Mouse (Mus musculus) kidney, adult 18-20 months (tissue): ENCODE data around the gene Ccdc88c.

Experiments used
- DNase-seq: peaks from one replicate; pipeline ENCODE4 v3.0.0; 2021

Ccdc88c gene

DNA sequence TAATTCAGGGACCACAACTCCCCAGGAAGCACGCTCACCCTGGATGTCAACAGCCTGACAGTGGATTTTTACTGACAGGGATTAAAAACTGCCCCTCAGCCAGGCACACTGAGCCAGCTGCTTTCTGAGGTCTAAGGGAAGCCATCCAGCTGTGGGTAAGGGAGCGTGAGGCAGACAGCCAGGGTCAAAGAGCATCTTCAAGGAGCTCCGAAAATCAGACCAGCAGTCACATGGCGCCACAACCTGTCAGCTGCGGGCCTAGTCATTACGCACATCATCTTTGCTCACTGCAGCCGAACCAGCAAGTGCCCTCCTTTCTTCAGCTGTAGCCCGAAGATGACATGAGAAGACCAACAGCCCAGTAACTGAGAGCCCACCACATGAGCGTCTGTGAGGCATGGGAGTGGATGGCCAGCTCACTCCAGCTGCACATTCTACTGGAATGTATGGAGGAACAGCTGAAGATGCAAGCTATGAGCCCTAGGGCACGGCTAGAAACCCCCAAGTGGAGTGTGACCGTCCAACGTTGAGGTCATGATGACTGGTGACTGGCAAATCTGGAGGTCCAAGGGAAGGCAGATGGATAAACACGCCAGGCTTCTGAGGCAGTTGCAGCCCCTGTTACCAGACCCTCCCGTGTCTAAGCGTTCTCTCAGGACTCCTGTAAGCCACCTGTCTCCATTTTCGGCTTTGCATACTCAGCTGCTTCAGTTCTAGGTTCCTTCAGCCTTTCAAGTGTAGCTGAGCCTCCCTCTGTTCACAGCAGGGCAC lies 33.1 kb downstream of the Ccdc88c start:
- peak; percentile 59 for DNase-seq

DNA sequence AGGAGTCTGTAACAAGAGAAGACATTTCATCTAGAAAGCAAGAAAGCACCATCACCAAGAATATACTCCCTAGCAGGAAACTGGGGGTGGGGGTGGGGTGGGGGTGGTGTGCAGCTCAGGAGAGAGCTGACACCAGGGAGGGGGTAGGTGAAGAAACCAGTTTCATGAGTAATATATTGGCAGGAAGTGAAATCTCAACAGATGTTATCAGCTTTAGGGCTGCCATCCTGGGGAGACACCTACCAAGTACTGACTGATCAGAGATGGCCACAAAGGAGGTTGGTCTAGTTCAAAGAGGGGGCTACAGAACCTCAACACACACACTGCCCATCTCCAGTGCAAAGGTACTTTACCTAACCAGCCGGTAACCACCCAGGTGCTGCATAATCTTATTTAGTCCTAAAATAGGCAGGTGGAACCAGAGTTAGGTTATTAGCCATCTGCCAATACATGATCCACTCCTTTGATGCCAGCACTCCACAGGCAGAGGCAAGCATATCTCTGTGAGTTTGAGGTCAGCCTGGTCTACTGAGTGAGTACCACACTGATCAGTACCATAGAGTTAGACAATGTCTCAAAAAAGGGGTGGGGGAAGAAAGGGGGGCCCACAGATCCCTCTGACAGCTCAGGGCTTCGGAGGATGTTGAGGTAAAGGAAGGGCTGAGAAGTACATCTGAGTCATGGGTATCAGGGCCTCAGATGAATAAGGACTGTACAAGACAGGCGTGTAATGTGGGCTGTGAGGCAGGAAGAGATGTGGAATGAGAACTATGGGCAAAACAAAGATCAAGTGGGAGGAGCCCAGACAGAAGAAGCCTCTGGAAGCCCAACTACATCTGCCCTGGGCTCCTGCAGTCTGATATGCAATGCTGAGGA lies 34.5 kb downstream of the Ccdc88c start:
- no peak for DNase-seq

DNA sequence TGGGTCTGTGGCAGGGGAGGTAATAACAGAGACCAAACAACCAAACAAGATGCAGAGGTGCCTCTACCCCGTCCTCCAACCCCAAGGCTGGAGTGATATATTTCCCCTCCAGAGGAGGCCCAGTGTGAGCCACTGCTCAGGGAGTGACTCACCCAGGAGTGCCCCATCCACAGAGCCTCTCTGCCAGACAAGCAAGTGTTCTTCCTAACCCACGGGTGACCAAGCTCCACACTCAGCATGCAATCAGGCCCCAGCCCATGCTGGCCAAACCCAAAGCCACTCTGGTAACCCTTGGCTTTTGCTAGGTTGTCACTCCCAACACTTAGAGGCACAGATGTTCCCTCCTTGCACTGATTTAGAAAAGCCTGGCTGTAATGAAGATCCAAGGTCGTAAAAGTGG lies 35.7 kb downstream of the Ccdc88c start:
- no peak for DNase-seq

DNA sequence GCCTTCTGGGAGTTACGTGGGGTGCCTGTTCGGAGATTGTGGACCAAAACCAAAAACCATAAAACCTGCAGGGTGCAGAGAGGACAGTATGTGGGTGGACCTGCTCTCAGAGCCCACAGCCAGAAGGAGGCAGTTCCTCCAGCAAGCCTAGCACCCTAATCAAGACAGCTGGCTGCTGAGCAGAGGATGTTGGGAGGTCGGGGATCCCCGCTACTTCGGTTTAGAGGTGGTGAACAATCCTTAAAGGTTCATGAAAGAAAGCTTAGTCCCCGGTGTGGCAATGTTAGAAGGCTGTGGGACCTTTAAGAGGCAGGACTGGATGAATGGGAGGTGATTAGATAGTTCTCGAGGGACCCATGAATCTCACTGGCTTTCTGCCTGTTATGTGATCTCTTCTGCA lies 36.4 kb downstream of the Ccdc88c start:
- no peak for DNase-seq

DNA sequence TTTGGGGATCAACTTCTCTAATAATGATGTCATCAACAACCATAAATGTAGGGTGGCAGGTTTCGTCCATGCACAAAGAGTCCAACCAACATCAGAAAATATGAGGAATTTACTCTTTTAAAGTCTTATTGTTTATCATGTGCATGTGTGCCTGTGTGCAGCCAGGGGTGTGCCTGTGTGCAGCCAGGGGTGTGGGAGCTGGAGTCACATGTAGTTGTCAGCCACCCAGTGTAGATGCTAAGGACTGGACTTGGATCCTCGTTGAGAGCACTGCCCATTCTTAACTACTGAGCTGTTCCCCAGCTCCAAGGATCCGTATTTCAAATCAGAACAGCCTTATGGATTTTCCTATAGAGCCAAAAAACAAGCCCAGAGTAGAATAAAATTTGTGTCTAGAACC lies 37.7 kb downstream of the Ccdc88c start:
- no peak for DNase-seq

DNA sequence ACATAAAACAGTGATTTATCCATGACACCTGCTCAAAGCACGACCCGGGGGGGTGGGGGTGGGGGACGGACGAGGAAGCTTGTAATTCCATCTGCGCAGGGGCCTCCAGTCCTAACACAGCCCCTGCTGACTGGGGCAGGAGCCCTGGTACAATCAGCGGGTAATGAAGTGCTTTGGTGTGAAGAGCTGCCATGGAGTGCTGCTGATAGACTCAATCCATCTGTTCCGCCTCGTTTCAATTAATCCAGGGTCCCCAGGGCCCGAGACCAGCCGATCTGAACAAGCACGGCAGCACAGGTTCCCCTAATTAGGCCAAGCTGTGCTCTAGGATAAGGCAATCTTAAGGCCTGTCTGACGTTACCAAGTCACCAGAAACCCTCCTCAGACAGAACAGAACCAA lies 38.6 kb downstream of the Ccdc88c start:
- DNase-seq, result no peak

DNA sequence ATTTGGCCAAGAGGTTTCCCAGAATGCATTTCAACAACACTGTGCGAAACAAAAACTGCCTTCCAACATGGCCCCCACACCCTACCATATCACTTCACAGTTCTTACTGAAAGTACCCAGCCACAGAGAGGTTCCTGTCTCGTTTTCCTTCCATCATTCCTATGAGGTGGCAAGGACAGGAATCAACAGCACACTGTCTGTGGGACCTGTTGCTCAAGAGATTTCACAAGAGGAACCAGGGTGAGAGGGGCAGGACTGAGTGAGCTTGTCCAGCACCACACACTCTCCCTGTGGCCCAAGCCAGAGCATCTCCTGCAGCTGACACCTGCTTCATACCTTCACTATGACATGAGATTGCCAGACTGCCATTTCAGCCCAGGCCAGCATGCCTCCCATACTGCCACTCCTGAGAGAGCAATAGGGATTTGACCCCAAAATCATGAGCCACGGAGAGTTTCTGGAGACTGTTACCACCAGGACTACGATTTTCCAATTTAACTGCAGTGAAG lies 39.0 kb downstream of the Ccdc88c start:
- DNase-seq, result no peak

DNA sequence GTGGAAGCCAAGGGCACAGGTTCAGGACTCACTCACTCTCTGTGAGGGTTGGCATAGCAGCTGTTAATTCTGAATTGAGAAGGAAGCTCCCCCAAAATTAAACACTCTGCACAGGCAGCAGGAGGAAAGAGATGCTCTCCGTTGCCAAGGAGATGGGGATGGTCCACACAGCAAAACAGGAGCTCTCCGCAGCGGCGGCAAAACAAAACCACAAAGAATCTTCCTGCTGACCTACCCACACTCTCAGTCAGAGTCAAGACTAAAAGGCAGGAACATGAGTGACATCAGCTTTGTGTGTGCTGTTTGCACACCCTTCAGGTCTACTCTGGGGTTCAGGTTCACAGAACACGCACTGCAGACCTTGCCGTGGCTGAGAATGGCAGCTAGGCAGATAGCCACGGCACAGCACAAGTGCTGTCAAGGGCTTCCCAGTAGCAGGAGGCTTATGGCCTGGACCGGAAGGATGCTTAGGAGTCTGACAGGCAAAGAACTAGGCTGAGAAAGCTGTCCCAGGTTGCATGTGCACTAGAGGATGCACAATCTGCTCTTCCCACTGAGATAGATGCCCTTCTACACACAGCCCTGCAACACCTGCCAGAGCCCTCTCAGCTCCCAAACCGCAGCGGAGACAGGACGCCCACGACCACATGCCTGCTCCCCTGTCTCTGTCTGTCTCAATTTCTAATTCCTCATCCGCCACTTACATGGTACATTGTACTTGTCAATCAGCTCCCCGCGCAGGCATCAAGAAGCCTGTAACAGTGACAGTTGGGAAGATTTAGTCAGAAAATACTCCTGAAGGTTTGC lies 40.3 kb downstream of the Ccdc88c start:
- no peak for DNase-seq

DNA sequence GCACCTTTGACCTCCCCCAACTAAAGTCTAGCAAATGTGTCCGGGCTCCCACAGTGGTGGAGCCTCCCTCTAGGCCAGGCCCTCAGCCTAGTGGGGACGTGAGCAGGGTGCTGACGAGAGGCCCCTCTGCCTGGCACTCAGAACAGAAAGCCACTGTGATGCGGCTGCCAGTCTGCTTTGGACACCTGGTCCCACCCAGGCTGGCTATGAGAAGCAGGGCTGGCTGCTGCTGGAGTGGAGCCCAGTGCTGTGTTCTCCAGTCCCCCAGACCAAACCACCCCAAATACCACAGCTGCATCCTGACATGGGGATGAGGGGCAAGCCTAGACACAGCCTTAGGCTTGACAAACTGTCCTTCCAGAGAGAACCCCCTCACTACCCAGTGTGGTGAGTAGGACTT lies 42.4 kb downstream of the Ccdc88c start:
- DNase-seq, result no peak

DNA sequence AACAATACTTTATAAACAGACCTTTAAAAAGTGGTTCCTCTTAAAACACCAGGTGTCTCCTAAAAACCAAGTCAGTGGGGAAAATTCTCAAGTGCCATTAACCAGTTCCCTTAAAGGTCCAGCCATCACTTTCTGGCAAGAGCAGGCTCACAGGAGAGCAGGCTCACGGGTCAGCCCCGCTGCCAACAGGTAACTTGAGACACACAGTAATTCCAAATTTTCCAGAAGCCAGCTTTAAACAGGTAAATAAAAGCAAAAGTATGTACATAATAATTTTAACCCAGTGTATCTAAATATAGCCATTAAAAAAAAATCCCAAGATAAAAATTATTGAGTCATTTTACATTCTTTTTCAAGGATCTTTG lies 43.1 kb downstream of the Ccdc88c start:
- DNase-seq, result no peak

DNA sequence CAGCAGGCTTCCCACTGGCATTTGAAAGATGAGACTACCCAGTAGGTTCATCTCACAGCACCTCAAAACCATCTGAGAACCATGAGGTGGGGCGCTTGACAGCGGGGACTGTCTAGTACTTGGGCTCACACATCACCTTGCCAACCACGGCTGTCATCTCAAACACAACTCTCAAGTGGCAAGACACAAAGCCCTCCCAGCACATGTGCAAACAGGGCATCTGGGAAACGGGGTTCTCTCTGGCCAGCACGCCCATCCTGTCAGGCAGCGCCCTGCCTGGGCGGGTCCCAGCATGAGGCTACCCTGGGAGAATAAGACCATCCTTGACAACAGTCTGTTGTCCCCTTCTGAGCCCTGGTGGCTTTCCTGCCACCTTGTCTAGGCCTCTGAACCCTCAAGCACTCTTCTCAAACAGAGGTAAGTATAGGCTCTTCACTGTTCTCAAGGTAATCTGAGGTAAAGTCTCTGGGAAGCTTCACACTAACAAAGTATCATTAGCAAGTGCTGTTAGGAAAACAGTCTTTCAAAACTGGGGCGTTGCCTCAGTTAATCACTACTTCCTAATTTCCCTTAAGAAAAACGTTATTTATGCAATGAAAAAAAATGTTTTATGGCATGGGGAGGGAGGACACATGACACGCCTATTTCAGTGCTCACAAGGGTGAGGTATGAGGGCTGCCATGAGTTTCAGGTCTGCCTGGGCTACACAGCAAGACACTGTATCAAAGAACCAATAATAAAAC lies 43.6 kb downstream of the Ccdc88c start:
- DNase-seq, result no peak

DNA sequence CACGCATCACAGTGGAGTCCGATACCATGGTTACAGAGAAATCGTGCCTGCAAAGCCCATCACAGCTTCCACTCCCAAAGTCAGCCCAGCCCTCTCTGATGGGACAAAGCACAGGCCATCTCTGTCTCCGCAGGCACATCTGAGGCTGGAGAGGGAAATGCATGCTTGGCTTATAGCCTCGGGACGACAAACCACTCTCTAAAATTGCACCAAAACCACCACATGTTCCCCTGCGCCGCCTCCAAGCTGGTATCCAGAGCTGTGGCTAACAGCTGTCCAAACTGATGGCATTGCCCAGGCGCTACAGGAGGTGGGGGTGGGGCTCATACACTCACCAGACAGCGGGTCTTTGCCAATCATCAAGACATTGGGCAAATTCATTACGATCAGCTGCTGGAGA lies 45.3 kb downstream of the Ccdc88c start:
- no peak for DNase-seq

DNA sequence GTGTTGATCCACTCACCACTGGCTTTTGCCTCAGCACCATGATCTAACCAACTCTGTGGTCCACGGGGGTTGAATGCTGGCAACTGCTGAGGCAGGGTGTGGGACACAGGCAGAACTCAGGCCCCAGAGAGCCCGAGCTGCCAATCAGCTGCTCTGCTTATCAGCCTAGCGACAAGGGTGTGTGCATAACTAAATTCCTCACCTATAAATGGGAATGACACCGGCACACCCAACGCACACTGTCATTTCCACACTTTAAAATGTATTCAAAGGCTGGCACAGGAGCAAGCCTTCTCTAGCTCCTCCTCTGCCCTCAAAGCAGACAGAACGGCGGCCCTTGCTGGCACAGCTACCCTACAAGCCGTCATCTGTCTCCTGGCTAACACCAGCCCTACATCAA lies 46.6 kb downstream of the Ccdc88c start:
- no peak for DNase-seq

DNA sequence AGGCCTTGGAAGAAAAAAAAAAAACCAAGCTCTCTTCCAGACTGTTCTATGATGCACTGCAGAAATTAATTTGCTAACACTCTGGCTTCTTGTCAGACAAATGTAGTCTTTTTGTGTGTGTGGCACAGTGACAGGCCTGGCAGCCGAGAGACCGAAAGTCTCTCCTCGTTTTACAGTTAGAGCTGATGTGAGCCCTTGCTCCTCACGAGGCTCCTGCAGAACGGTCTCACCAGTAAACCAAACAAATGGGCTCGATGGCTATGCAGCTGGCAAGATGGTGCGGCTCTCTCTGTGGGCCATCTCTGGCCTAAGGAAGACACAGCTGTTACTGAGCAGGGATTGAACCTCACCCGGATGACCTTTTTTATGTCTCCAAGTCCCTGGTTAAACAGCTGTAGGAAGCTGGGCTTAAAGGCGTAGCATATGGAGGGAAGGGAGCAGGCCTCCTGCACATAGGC lies 48.3 kb downstream of the Ccdc88c start:
- DNase-seq, result no peak

DNA sequence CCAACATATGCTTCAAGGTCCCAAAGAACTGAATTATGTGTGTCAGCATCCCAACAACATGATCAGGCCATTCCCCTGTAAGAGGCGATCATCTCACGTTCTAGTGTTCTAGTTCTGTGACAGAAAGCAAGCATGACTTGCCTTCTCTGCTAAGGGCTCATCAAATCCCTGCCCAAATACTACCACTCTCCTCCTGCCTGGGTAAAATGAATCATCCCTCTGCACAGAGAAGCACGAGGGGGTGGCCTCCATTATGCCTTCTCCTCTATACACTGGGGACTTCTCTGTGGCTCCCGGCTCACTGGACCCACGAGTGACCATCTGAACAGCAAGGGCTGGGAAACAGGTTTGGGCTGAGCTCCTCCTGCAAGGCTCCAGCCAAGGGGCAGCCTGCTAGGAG lies 49.2 kb downstream of the Ccdc88c start:
- DNase-seq, result no peak

DNA sequence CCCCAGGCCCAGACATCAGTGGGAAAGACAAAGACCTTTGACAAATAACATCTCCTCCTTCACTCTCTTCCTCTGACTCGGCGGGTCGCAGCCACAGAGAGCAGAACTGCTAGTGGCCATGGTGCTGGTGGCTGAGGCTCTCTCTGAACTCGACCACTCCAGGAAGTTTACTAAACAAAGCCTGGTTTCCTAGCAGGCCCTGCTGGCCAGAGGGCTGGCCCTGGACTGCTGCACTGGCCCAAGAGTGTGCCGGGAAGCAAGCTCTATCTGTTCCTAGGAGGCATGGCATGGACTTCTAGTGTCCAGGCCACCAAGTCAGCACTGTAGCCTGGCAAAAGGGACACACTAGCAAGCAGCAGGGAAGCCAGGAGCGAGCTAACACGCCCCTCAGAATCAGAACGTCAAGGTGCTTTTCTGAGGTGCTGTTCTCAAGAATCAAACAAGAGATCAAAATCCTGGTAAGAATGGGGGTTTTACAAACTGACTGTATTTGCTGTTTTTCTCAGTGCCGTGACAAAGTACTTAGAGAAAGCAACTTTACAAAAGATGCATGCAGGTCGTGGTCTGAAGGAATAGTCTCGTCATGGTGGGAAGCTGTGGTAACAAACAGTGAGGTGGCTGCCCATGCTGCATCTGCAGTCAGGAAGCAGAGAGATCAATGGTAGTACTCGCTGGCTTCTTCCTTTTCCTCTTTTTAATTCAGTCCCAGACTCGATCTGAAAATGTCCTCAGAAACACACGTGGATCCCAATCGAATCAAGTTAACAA lies 50.7 kb downstream of the Ccdc88c start:
- DNase-seq, result no peak

DNA sequence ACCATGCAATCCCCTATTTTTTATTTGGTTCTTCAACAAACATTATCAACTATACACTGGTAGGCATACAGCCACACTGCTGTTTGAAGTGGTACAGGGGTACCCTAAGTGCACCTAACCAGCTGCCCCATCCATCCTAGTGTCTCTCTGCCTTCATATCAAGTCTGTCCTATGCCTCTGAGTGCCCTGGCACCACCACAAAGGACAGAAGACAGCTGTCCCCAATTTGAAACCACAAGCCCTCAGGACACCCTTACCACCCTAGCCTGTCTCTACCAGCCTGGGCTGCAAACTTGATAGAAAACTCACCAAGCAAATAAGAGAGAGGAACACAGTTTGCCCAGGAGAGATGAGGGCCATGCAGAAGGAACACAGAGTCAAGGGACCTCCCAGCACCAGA lies 51.3 kb downstream of the Ccdc88c start:
- no peak for DNase-seq

DNA sequence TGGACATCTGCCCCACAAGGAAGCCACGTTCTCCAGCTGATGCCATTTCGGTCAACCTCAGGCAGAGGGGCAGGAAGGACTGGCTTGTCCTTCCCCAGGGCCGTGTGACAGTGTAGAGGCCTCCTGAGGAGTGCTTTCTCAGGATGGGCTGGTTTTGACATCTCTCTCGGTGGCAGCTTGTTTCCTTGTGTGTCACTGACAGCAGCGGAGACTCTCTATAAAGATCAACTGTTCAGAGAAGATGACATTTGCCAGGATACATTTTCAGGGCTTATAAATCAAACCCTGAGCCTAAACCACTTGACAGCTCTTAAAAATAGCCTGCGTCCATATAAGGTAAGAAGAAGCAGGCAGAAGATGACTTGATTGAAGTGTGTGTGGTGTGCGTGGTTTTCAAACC lies 59.0 kb downstream of the Ccdc88c start:
- no peak for DNase-seq

DNA sequence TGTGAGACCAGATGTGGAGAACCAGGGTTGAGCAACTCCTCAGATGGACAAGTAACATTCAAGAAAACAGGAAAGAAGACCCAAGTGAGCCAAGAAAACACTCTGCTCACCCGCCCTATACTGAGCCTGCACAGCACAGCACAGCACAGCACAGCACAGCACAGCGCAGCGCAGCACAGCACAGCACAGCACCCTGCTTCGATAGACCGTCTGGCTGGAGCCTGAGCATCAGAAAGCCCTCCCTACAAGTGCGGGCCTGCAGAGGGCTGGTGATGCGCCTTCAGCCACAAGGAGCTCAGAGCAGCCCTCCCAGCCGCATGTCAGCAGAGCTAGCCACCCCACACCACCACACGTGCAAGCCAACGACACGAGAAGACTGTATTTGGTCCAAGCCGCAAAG lies 61.5 kb downstream of the Ccdc88c start:
- DNase-seq, result no peak

DNA sequence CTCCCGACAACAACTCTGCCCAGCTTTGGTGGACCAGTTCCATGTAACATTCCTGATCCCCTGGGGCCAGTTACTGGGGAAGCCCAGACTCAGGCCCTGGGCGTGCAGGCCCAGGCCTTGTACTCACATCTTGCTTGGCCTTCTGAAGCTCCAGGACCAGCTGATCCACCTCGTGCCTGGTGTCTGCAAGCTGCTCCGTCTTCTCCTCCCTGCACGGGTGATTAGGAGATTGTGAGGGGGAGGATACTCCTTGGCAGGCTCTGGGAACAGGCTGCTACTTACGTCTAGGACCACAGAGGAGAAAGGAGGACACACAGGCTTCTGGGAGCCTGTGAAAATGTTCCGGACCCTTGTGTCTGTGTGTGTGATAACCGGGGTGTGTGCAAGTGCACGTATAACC lies 62.6 kb downstream of the Ccdc88c start:
- no peak for DNase-seq

DNA sequence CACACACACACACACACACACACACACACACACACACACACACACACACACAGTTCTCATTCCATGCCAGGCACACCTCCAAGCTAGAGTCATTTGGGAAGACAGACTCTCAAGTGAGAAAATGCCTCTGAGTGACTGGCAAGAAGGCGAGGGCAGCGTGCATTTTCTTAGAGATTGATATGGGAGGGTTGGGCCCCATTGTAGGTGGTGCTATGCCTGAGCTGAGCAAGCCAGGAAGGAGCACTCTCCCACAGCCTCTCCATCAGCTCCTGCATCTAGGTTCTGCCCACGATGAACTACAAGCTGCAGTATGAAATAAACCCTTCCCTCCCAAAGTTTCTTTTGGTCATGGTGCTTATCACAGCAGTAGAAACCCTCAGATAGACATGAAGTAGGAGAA lies 63.6 kb downstream of the Ccdc88c start:
- no peak for DNase-seq
